In the genomic region with DNA sequence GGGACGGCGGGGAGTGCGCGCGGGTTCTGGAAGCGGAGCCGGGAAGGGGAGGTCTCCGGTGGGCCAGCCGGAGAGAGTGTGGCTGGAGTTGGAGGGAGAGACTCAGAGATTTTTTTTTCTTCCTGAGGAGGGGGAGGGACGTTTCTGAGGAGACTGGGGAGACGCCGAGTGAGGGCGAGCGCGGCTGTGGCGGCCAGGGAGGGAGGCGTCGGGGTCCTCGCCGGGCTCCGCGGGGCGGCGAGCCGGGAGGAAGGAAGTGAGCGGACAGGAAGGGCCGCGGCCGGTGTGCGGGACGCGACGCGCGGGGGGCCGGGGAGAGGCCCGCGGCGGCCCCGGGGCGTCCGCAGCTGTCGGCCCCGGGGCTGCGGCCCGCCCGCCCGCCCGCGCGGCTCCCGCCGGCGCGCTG, we compare ENCODE assay signal across 8 mouse cellular contexts. TPM values are rescaled to one million over a fixed set of nuclear protein-coding genes. Genes with fewer than 3 reads are reported as not detected.
A peak's percentile ranks its signal among the peaks of the same experiment; 100 is the strongest.
DNase-seq lines count a peak whose midpoint lies in the region; ATAC-seq and TF ChIP-seq lines count a peak whose summit lies in the region.

No protein-coding gene starts in this region.

- H3K4me3 ChIP-seq in heart, embryonic 14.5 days (ENCODE audit: control insufficient read depth in 1 of 2, insufficient read depth in 1 of 2, low read depth in 1 of 2, low read length in 2 of 2): peak overlapping the region; percentile 72 to 97
- H3K4me3 ChIP-seq in liver, embryonic 14.5 days (ENCODE audit: insufficient read depth in 1 of 2, low read depth in 2 of 2, low read length in 2 of 2): peak overlapping the region; percentile 51 to 63

- TF ChIP-seq EP300 in liver, embryonic 14.5 days (IDR thresholded peaks at IDR 0.05; ENCODE audit: low read depth): no peak

- under 1% methylated on average over 34 of the region's 55 CpGs for WGBS in heart, embryonic 14.5 days
- WGBS in liver, embryonic 14.5 days (ENCODE audit: insufficient replicate concordance): under 1% methylated on average over 34 of the region's 55 CpGs

- peak overlapping the region; percentile 70 for H3K4me2 ChIP-seq in heart, embryonic 14.5 days (ENCODE audit: low read length)
- peak overlapping the region; percentile 87 for H3K4me2 ChIP-seq in liver, embryonic 14.5 days (ENCODE audit: low read depth)

- peak overlapping the region; percentile 94 to 99 for H3K27ac ChIP-seq in heart, embryonic 14.5 days (replicated peaks in 1 of 2; ENCODE audit: control insufficient read depth in 1 of 2, insufficient read depth in 1 of 2, low read depth in 2 of 2, low read length in 2 of 2)
- H3K27ac ChIP-seq in liver, embryonic 14.5 days: no peak overlapping the region

- peak overlapping the region; percentile 97 for H3K9ac ChIP-seq in heart, embryonic 14.5 days (ENCODE audit: low read length)
- peak overlapping the region; percentile 25 for H3K9ac ChIP-seq in liver, embryonic 14.5 days (replicated peaks)

- H3K36me3 ChIP-seq in heart, embryonic 14.5 days (ENCODE audit: control insufficient read depth, insufficient read depth, low read length): no peaks in the 10 kb centered on the region
- H3K36me3 ChIP-seq in liver, embryonic 14.5 days (replicated peaks; ENCODE audit: control insufficient read depth, insufficient read depth, low read depth): no peaks in the 10 kb centered on the region

- intact Hi-C loops in heart, postnatal 36 days (cut with DNase I): loop anchor here (2.0 to 5.0 kb wide), 2 partner anchors 19 to 57 kb away; no protein-coding TSS in a partner anchor

- no peak for DNase-seq in heart, postnatal 36 days
- DNase-seq in R1 (ENCODE audit: low read depth, low spot score): peak; percentile 90
- DNase-seq in liver, embryonic 14.5 days (ENCODE audit: low read depth in 3 of 3, low spot score in 3 of 3): no peak
- DNase-seq in retina, embryonic 14.5 days (ENCODE audit: low spot score): peak; percentile 75
- DNase-seq in cerebellum, postnatal 4 days (ENCODE audit: low spot score in 2 of 2): no peak
- no peak for DNase-seq in thymus, postnatal 25 days

- TF ChIP-seq CTCF in liver, embryonic 14.5 days (IDR thresholded peaks at IDR 0.05; ENCODE audit: low read depth): no peak

- no peaks in the 10 kb centered on the region for H3K9me3 ChIP-seq in heart, embryonic 14.5 days (ENCODE audit: control insufficient read depth, low read length)
- no peaks in the 10 kb centered on the region for H3K9me3 ChIP-seq in liver, embryonic 14.5 days (ENCODE audit: control insufficient read depth, low read length)

- H3K27me3 ChIP-seq in heart, embryonic 14.5 days (ENCODE audit: control insufficient read depth, insufficient read depth, low read length): no peaks in the 10 kb centered on the region
- H3K27me3 ChIP-seq in liver, embryonic 14.5 days (ENCODE audit: control insufficient read depth, insufficient read depth, low read length): peaks cover 29% of the 10 kb centered on the region

- H3K4me1 ChIP-seq in heart, embryonic 14.5 days (ENCODE audit: control insufficient read depth in 2 of 2, insufficient read depth in 2 of 2, low read length in 2 of 2): peaks cover 7 to 51% of the 10 kb centered on the region in 2 experiments
- peaks cover 2 to 14% of the 10 kb centered on the region in 2 experiments for H3K4me1 ChIP-seq in liver, embryonic 14.5 days (replicated peaks; ENCODE audit: control insufficient read depth in 2 of 2, insufficient read depth in 2 of 2, low read length in 1 of 2)

- ATAC-seq in heart, embryonic 14.5 days (ENCODE audit: insufficient number of reproducible peaks, insufficient read depth, low FRiP score, low read depth): peak; percentile 84
- ATAC-seq in granulocyte monocyte progenitor cell, adult 5-6 weeks (replicated peaks; ENCODE audit: poor library complexity, severe bottlenecking): peak; percentile 10; the same call in 1 of the 2 replicates
- peak; percentile 46 for ATAC-seq in liver, embryonic 14.5 days (ENCODE audit: insufficient read depth)

RNA-seq across cellular contexts. Expression of a gene that starts 0.4 kb away (rescaled TPM):
- 90.5 and 95.6 TPM in 2 replicates for polyA plus RNA-seq in heart, embryonic 14.5 days (2014; fragmentation: Nextera tagmentation; extraction: Ambion mirVana)
- total RNA-seq in heart, postnatal 36 days (2021): 10 to 100 TPM; 37.8 to 41.4 TPM
- 6.2 and 10.2 TPM in 2 replicates for total RNA-seq in granulocyte monocyte progenitor cell, adult 5-6 weeks (2014; fragmentation: Nextera tagmentation)
- 4.0 and 4.1 TPM in 2 replicates for total RNA-seq in granulocyte monocyte progenitor cell, adult 5-6 weeks (2017)
- 1.6 and 1.8 TPM in 2 replicates for polyA plus RNA-seq in liver, embryonic 14.5 days (2012; rRNA removed)
- polyA plus RNA-seq in liver, embryonic 14.5 days (2014; fragmentation: Nextera tagmentation; extraction: Ambion mirVana): 6.8 and 8.2 TPM in 2 replicates

RNA-seq across cellular contexts. Expression of a gene that starts 7.9 kb away (rescaled TPM):
- 0.26 and 0.30 TPM in 2 replicates for polyA plus RNA-seq in heart, embryonic 14.5 days (2014; fragmentation: Nextera tagmentation; extraction: Ambion mirVana)
- total RNA-seq in heart, postnatal 36 days (2021): under 1 TPM; 0.17 to 0.35 TPM
- not detected in 2 replicates for total RNA-seq in granulocyte monocyte progenitor cell, adult 5-6 weeks (2014; fragmentation: Nextera tagmentation)
- total RNA-seq in granulocyte monocyte progenitor cell, adult 5-6 weeks (2017): not detected in 2 replicates
- polyA plus RNA-seq in liver, embryonic 14.5 days (2012; rRNA removed): 0.03 and 0.08 TPM in 2 replicates
- polyA plus RNA-seq in liver, embryonic 14.5 days (2014; fragmentation: Nextera tagmentation; extraction: Ambion mirVana): 0.08 and 0.23 TPM in 2 replicates

RNA-seq across cellular contexts. Expression of a gene that starts 46.6 kb away (rescaled TPM):
- polyA plus RNA-seq in heart, embryonic 14.5 days (2014; fragmentation: Nextera tagmentation; extraction: Ambion mirVana): 0.11 TPM in 1 of 2 replicates, not detected in the other
- not detected for total RNA-seq in heart, postnatal 36 days (2021)
- not detected in 2 replicates for total RNA-seq in granulocyte monocyte progenitor cell, adult 5-6 weeks (2014; fragmentation: Nextera tagmentation)
- not detected in 2 replicates for total RNA-seq in granulocyte monocyte progenitor cell, adult 5-6 weeks (2017)
- polyA plus RNA-seq in liver, embryonic 14.5 days (2012; rRNA removed): not detected in 2 replicates
- not detected in 2 replicates for polyA plus RNA-seq in liver, embryonic 14.5 days (2014; fragmentation: Nextera tagmentation; extraction: Ambion mirVana)

Comparison
In these comparisons a context has a peak if more than half of its experiments do, and no peak if none do; other contexts are left out.
1. ATAC-seq: peak in every context shown above with its lines; median percentile 84 in heart, embryonic 14.5 days; 46 in liver, embryonic 14.5 days; 10 in granulocyte monocyte progenitor cell, adult 5-6 weeks.
2. DNase-seq: peak in R1 (single experiment) and retina, embryonic 14.5 days (single experiment); none in heart, postnatal 36 days (0 of 2), liver, embryonic 14.5 days (0 of 3), cerebellum, postnatal 4 days (0 of 2) and thymus, postnatal 25 days (single experiment).